Mouse (Mus musculus): ENCODE results near the gene Prr19. TPM values are rescaled to one million over a fixed set of nuclear protein-coding genes. Genes with fewer than 3 reads are reported as not detected.

The Prr19 gene
- total RNA-seq, 2 experiments from 2014 or later: not detected

- peak in 1 of 2 experiments; percentile 1 for DNase-seq (ENCODE audit: low spot score in 2 of 2)
Observed at GRCm38 (mm10) chr7:25274996-25275395, 26.2 kb upstream of the Prr19 start.

DNA sequence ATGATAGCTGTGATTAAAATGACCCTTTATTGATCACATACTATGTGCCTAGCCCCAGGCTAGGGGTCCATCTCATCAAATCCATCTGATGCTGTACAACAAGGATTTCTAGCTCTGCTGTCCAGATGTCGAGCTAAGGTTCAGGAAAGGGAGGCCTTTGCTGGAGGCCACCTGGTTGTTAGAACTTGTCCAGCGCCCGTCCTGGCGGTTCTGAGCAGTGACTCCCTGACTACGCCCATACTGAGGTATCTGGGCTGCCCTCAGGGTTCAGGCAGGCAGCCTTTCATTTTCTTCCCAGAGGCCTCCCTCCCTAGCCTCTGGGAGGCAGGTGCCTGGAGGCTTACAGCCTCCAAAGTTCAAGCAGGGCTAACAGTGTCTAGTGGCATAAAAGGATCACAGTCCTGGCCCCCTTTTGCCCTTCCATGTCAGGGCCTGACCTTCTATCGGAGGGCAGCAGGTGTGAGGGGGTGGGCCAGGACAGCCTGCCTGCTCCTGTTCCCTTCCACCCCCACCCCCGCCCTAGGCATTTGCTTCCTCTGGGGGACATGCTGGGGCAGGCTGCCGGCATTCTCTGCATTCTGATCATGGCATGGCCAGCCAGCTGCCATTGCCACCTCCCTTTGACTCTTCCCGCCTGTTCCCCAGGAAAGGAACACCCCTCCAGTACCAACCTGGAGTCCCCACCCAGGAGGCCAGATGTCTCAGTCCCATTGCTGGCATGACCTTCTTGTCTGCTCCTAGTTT is 25.5 kb upstream of the Prr19 start:
- DNase-seq (ENCODE audit: low spot score in 2 of 2): peak in 1 of 2 experiments; percentile 2

- DNase-seq (ENCODE audit: low spot score in 2 of 2): no peak
Observed at GRCm38 (mm10) chr7:25277405-25277804, 23.8 kb upstream of the Prr19 start.

GRCm38 (mm10) chr7:25277998-25278340 is 23.2 kb upstream of the Prr19 start:
- peak in 1 of 2 experiments; percentile 2 for DNase-seq (ENCODE audit: low spot score in 2 of 2)

DNA sequence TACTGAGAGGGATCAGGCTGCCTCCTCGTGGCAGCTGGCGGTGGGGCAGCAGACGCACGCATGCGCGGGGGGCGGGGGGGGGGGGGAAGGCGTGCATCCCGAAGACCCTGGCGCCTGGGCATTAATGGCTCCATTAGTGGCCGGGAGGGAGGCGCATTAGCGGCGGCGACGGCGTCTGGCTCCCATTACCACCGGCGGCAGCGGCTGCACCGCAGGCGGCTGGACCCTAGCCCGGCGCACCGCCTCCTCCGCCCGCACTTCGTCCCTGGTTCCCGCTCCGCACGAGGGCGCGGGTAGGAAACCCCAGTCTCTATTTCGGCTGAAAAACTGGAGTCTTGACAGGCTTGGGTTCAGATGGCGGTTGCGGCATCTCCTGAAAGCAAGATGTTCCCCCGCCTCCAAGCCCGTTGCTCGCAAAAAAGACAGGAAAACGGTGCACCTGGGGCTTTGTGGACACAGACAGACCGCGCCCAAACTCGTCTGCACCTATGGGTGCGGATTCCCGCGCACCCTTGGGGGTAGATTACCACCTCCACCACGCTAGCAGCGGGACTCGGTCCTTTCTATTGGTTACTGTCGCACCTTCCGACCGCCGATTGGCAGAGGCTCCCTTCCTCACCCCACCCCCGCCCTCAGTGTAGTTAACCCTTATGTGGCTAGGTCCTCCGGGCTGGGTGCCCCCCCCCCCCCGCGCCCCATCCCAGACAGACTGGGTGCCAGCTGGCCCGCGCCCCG is 22.7 kb upstream of the Prr19 start:
- peak; percentile 65 to 66 for DNase-seq (ENCODE audit: low spot score in 2 of 2)

DNA sequence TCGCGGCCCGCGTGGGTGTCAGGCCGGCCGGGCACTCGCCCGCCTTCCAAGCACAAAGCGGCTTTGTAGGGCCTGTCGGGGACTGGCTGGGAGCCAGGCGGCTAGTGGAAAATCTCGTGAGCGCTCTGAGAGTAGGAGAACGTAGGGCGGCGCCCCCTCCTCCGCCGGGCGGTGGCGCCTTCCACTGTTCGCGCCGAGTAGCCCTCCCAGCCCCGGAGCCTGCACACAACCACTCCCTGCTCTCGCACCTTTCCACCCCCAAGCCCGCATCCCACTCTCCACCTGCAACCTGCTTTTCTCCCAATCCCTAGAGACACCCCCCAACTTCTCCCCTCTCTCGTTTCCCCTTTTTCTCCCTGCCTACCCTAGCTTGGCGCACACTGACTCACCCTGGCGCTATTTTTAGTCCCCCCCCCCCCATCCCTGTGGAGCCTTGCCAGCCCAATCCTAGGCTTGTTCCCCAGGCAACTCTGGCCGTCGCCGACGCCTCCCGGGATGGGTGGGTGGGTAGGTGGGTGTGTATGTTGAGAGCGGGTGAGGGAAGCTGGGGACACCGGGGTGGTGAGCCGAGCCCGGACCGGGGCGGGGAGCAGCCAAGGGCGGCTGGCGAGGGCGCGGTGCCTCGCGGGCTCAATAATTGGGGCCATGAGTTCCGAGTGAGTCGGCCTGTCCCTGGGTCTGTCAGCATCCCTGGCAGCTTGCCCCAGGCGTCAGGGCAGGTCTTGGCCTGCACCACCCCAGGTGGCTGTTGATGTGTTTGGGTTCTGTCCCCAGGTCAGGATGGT is 21.9 kb upstream of the Prr19 start:
- DNase-seq (ENCODE audit: low spot score in 2 of 2): peak; percentile 85 to 87

GRCm38 (mm10) chr7:25279861-25280791 is 21.1 kb upstream of the Prr19 start:
- DNase-seq (ENCODE audit: low spot score in 2 of 2): peak; percentile 60

DNA sequence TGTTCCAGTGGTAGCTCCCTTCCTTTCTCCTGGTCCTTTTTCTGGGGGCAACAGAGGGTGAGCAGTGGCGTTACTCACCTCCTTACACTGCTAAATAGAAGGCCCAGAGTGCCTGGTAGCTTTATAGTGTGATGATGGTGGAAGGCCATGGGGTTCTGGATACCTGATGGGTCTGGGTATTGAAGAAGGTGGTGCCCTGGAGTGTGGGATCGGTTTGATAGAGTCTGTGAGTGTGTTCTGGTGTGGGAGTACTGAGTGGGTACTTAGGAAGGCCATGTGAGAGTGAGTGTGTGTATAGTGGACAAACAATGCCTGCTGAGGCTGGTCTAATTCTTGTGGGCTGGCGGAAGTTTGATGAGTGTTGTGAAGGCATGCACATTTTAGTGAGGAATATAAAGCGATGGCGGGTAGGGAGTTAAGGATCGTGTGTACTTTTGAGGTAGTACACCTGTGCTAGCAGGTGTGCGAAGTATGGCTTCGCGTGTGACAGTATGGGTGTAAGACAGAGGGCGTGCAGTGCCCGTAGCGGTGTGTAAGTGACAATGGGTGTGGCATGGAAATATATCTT is 20.0 kb upstream of the Prr19 start:
- peak in 1 of 2 experiments; percentile 7 for DNase-seq (ENCODE audit: low spot score in 2 of 2)

DNA sequence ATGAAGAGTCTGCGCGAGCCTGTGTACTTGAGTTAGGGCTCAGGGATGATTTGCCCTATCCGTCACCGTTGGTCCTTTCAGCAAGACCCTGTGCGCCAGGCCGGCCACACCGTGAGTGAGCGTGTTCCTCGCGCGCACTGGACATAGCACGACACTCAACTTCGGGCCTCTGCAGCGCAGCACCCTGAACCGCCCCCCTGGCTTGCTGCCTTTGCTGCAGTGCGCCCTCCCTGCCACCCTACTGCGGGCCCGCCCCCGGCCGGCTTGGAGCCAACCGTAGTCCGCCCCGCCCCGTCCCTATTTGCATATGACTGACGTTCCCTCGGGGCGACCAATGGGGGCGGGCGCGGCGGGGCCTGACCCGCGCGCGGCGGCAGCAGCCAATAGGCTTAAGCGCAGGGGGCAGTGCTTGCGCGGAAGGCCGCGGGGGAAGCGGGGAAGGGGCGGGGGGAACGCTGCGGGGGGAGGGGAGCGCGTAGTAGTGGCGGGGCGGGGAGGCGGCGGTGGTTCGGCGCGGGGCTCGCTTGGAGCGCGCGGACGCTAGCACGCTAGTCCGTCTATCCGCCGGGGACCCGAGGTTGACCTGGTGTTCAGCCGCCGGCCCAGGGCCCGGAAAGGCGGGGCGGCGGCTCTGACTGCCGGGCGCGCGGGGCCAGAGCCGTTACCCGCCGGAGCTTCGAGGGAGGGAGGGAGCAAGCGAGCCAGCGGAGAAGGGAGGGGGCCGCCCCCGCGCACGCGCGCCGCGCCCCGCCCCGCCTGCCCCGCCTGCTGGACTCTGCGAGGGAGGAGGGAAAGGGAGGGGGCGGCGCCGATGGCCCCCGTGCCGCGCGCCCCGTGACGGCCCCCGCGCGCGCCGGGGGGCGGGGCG is 19.2 kb upstream of the Prr19 start:
- peak; percentile 96 to 97 for DNase-seq (ENCODE audit: low spot score in 2 of 2)

- peak; percentile 56 to 61 for DNase-seq (ENCODE audit: low spot score in 2 of 2)
Observed at GRCm38 (mm10) chr7:25282731-25283211, 18.4 kb upstream of the Prr19 start.

- no peak for DNase-seq (ENCODE audit: low spot score in 2 of 2)
Observed at GRCm38 (mm10) chr7:25283637-25284036, 17.6 kb upstream of the Prr19 start.

DNA sequence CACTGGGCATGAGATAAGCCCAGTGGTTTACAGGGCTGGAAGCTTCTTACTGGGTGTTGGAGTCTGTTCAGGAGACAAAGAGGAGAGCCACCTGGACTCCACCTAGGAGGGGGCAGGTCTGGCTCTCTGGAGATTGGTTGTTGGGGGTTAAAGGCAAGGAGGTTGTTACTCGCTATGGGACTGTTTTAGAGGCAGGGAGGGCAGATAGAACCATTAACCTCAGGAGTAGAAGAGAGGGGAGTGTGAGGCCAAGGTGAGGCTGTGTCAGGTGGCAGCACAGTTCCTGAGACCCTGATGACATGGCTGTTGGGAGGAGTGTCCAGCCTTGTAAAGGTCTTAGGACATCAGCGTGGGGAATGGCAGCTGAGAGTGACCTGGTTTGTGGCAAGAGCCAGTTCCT is 17.0 kb upstream of the Prr19 start:
- no peak for DNase-seq (ENCODE audit: low spot score in 2 of 2)

- peak in 1 of 2 experiments; percentile 38 for DNase-seq (ENCODE audit: low spot score in 2 of 2)
Observed at GRCm38 (mm10) chr7:25284766-25285165, 16.4 kb upstream of the Prr19 start.

DNA sequence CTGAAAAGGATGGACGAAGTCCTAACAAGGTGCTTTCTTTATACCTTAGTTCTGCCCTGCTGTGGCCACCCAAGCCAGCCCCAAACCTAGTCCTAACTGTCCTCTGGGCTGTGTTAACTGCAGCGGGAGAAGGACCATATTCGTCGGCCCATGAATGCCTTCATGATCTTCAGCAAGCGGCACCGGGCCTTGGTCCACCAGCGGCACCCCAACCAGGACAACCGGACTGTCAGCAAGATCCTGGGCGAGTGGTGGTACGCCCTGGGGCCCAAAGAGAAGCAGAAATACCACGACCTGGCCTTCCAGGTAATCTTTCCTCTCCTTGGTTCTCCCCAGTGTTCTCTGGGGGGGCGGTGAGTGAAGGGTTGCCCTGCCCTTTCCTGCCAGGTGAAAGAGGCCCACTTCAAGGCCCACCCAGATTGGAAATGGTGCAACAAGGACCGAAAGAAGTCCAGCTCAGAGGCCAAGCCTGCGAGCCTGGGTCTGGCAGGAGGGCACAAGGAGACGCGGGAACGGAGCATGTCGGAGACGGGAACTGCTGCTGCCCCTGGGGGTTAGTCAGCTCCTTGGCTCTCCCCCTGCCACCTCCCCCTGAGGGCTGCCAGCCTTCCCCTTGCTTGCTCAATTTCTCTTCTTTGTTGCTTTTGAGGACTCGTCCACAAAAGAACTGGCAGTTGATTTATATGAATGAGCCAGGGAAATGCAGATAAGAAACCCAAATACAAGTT is 15.5 kb upstream of the Prr19 start:
- DNase-seq (ENCODE audit: low spot score in 2 of 2): peak in 1 of 2 experiments; percentile 23

GRCm38 (mm10) chr7:25286989-25287388 is 14.2 kb upstream of the Prr19 start:
- no peak for DNase-seq (ENCODE audit: low spot score in 2 of 2)

- no peak for DNase-seq (ENCODE audit: low spot score in 2 of 2)
Observed at GRCm38 (mm10) chr7:25288011-25288410, 13.2 kb upstream of the Prr19 start.

- no peak for DNase-seq (ENCODE audit: low spot score in 2 of 2)
Observed at GRCm38 (mm10) chr7:25288721-25289120, 12.5 kb upstream of the Prr19 start.

DNA sequence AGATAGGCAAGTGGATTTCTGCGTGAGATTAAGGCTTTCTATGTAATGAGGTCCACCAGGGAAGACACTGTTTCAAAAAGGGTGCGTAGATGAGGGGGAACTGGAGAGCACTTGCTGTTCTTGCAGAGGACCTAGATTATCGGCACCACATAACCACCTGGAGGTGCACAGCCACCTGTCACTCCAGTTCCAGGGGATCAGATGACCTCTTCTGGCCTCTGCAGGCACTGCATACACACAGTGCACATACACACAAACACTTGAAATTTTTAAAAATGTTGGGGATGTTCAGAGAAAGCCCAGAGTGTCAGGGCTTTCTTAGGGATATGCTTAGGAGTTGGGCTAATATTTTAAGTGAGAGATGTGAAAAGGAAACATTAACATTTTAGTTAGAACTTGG is 11.3 kb upstream of the Prr19 start:
- DNase-seq (ENCODE audit: low spot score in 2 of 2): no peak
